Mouse (Mus musculus): ENCODE results near the gene Rpp25l.

- no peak for TF ChIP-seq CTCF (IDR thresholded peaks at IDR 0.05; ENCODE audit: insufficient read depth, low read length)
- no peak for TF ChIP-seq POLR2A (IDR thresholded peaks at IDR 0.05; ENCODE audit: borderline replicate concordance, extremely low read depth, low read depth, low read length)
Observed at GRCm38 (mm10) chr4:41711705-41712375, 1.5 kb downstream of the Rpp25l start.
